Mouse (Mus musculus) T-helper 2 cell (primary cell): ENCODE data around the gene Tsc22d3.
"Not testable (repeated sequence)": the region's sequence is repeated elsewhere in the genome, so short reads cannot be mapped to it uniquely, and the experiment has no call there.

Experiments used
- in situ Hi-C: fragments of 300-600 bp; cut with MboI, MseI; formaldehyde crosslinking; loops from one replicate; pipeline ENCODE4 v1.15.1; 2025; ENCODE audit warnings: high pct_unique_total_duplicates

Gene Tsc22d3

GRCm38 (mm10) chrX:140531356-140531755 lies 69.1 kb downstream of the Tsc22d3 start:
- in situ Hi-C loops = no loop called here

- in situ Hi-C loops = no loop called here
These were observed 69.8 kb downstream of the Tsc22d3 start for GRCm38 (mm10) chrX:140530632-140531031.

GRCm38 (mm10) chrX:140529074-140529561 lies 71.3 kb downstream of the Tsc22d3 start:
- in situ Hi-C loops = no loop called here

GRCm38 (mm10) chrX:140527231-140527630 lies 73.2 kb downstream of the Tsc22d3 start:
- in situ Hi-C loops = no loop called here

GRCm38 (mm10) chrX:140526253-140526618 lies 74.2 kb downstream of the Tsc22d3 start:
- in situ Hi-C loops = no loop called here

GRCm38 (mm10) chrX:140525604-140526252 lies 74.7 kb downstream of the Tsc22d3 start:
- in situ Hi-C loops = no loop called here

GRCm38 (mm10) chrX:140524231-140524630 lies 76.2 kb downstream of the Tsc22d3 start:
- in situ Hi-C loops = no loop called here

GRCm38 (mm10) chrX:140522071-140522765 lies 78.2 kb downstream of the Tsc22d3 start:
- in situ Hi-C loops = no loop called here

- in situ Hi-C loops = no loop called here
These were observed 80.0 kb downstream of the Tsc22d3 start for GRCm38 (mm10) chrX:140520146-140521102.

GRCm38 (mm10) chrX:140518351-140518750 lies 82.1 kb downstream of the Tsc22d3 start:
- in situ Hi-C loops = no loop called here

GRCm38 (mm10) chrX:140513379-140513778 lies 87.1 kb downstream of the Tsc22d3 start:
- in situ Hi-C loops = no loop called here

- in situ Hi-C loops = no loop called here
These were observed 88.5 kb downstream of the Tsc22d3 start for GRCm38 (mm10) chrX:140511687-140512651.

- in situ Hi-C loops = no loop called here
These were observed 89.6 kb downstream of the Tsc22d3 start for GRCm38 (mm10) chrX:140510696-140511429.

- in situ Hi-C loops = no loop called here
These were observed 90.6 kb downstream of the Tsc22d3 start for GRCm38 (mm10) chrX:140509817-140510216.

- in situ Hi-C loops = not testable (repeated sequence)
These were observed 91.7 kb downstream of the Tsc22d3 start for GRCm38 (mm10) chrX:140508791-140509190.

- in situ Hi-C loops = no loop called here
These were observed 93.1 kb downstream of the Tsc22d3 start for GRCm38 (mm10) chrX:140507377-140507776.

- in situ Hi-C loops = no loop called here
These were observed 93.9 kb downstream of the Tsc22d3 start for GRCm38 (mm10) chrX:140506436-140507180.

GRCm38 (mm10) chrX:140505497-140506238 lies 94.8 kb downstream of the Tsc22d3 start:
- in situ Hi-C loops = no loop called here

- in situ Hi-C loops = loop anchor here (5.0 kb wide), 1 partner anchor 38 kb away; no protein-coding TSS in a partner anchor
These were observed 96.6 kb downstream of the Tsc22d3 start for GRCm38 (mm10) chrX:140503905-140504304.
